Mouse (Mus musculus): Measurements from ENCODE around the gene Cd3e. TPM values are rescaled to one million over a fixed set of nuclear protein-coding genes. Genes with fewer than 3 reads are reported as not detected.

The Cd3e gene
- total RNA-seq, 1 experiment = 4.0 TPM

DNA sequence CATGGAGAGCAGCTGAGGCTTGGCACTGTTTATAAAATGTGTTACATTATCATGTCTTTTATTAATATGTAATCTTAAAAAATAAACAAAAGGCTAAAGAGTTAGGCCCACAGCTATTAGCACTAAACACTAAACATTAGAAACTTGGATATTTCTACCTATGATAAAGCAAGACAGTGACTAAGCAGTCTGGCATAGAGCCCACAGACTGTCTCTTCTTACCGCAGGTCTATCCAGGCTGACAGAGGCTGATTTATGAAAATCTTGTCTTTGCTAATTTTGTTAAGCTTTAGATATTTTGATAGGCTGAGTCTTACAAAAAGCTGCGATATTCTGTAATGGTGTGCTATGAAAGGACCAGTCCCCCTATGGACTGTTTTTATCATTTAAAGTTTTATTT lies 16.2 kb downstream of the Cd3e start:
- no peak for DNase-seq (ENCODE audit: low read depth, low spot score)
- in situ Hi-C loops (cut with MboI; ENCODE audit: low sequenced_read_pairs in 2 of 2, unreplicated experiment in 2 of 2) = no loop called here

DNA sequence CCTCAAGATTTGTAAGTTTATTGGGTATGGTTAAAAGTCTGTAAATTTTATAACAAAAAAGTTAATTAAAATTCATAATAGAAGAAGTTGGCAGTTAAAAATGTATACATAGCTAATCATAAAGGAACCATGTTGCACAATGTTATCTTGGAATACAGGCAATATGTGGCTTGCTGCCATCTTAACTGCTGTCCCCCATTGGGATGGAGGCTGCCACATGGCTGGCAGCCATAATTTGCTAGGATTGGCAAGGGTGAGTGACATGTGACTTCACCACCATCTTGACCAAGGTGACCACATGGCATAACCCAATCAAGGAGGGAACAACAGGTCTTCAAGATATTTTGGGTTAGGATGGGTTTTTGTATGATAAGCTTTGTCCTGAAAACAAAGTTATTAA lies 17.2 kb downstream of the Cd3e start:
- no peaks in the 10 kb centered on the region for H3K4me1 ChIP-seq (ENCODE audit: control insufficient read depth in 2 of 2, insufficient read depth in 2 of 2, low read length in 2 of 2, poor library complexity in 1 of 2)
- in situ Hi-C loops (cut with MboI; ENCODE audit: low sequenced_read_pairs in 2 of 2, unreplicated experiment in 2 of 2) = no loop called here
- H3K9me3 ChIP-seq (ENCODE audit: control insufficient read depth, insufficient read depth, low read depth, low read length) = no peaks in the 10 kb centered on the region
- H3K9ac ChIP-seq (ENCODE audit: insufficient read depth, low read depth, low read length, poor library complexity, severe bottlenecking) = no peak overlapping the region
- H3K4me3 ChIP-seq (ENCODE audit: insufficient read depth in 1 of 2, low read depth in 1 of 2, low read length in 2 of 2, poor library complexity in 1 of 2, severe bottlenecking in 1 of 2) = no peak overlapping the region
- TF ChIP-seq MAFK (IDR thresholded peaks at IDR 0.05; ENCODE audit: insufficient read depth, low read depth, low read length) = no peak
- H3K27ac ChIP-seq (ENCODE audit: insufficient read depth, low read depth, low read length, poor library complexity, severe bottlenecking) = no peak overlapping the region
- no peaks in the 10 kb centered on the region for H3K36me3 ChIP-seq (ENCODE audit: control insufficient read depth, insufficient read depth, low read length, poor library complexity, severe bottlenecking)
- DNase-seq (ENCODE audit: low read depth, low spot score) = no peak

More for the DNA sequence above, 16.2 kb downstream of the Cd3e start:
- TF ChIP-seq ZC3H11A (IDR thresholded peaks at IDR 0.05; ENCODE audit: borderline replicate concordance, low read depth, low read length) = no peak
- no peak for TF ChIP-seq HCFC1 (IDR thresholded peaks at IDR 0.05; ENCODE audit: borderline replicate concordance, insufficient read depth, low read length)
- H3K36me3 ChIP-seq (ENCODE audit: control insufficient read depth, insufficient read depth, low read length, poor library complexity, severe bottlenecking) = no peaks in the 10 kb centered on the region
- no peak overlapping the region for H3K9ac ChIP-seq (ENCODE audit: insufficient read depth, low read depth, low read length, poor library complexity, severe bottlenecking)
- H3K9me3 ChIP-seq (ENCODE audit: control insufficient read depth, insufficient read depth, low read depth, low read length) = no peaks in the 10 kb centered on the region
- no peaks in the 10 kb centered on the region for H3K4me1 ChIP-seq (ENCODE audit: control insufficient read depth in 2 of 2, insufficient read depth in 2 of 2, low read length in 2 of 2, poor library complexity in 1 of 2)
- no peak overlapping the region for H3K27ac ChIP-seq (ENCODE audit: insufficient read depth, low read depth, low read length, poor library complexity, severe bottlenecking)
- no peak overlapping the region for H3K4me3 ChIP-seq (ENCODE audit: insufficient read depth in 1 of 2, low read depth in 1 of 2, low read length in 2 of 2, poor library complexity in 1 of 2, severe bottlenecking in 1 of 2)

DNA sequence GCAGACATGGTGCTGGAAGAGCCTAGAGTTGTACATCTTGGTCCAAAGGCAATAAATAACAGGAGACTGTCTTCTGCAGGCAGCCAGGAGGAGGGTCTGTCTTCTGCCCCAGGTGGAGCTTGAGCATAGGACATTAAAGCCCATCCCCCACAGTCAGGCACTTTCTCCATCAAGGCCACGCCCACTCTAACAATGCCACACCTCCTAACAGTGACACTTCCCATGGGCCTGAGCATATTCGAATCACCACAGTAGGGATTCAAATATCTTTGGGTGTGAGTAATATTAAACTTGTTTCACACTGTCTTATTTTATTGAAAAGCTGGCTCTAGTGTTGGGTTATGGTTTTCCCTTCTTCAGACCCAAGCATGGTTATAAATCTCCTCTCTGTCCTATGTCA lies 17.6 kb downstream of the Cd3e start:
- no peak for DNase-seq (ENCODE audit: low read depth, low spot score)
- Histone ChIP-seq H3K36me3 (ENCODE audit: control insufficient read depth, insufficient read depth, low read length, poor library complexity, severe bottlenecking) (no peaks in the 10 kb centered on the region), H3K27ac (ENCODE audit: insufficient read depth, low read depth, low read length, poor library complexity, severe bottlenecking) (no peak overlapping the region), H3K9me3 (ENCODE audit: control insufficient read depth, insufficient read depth, low read depth, low read length) (no peaks in the 10 kb centered on the region), H3K9ac (ENCODE audit: insufficient read depth, low read depth, low read length, poor library complexity, severe bottlenecking) (no peak overlapping the region), H3K4me1 (ENCODE audit: control insufficient read depth in 2 of 2, insufficient read depth in 2 of 2, low read length in 2 of 2, poor library complexity in 1 of 2) (no peaks in the 10 kb centered on the region), H3K4me3 (ENCODE audit: insufficient read depth in 1 of 2, low read depth in 1 of 2, low read length in 2 of 2, poor library complexity in 1 of 2, severe bottlenecking in 1 of 2) (no peak overlapping the region)
- in situ Hi-C loops (cut with MboI; ENCODE audit: low sequenced_read_pairs in 2 of 2, unreplicated experiment in 2 of 2) = no loop called here
- TF ChIP-seq MAFK (IDR thresholded peaks at IDR 0.05; ENCODE audit: insufficient read depth, low read depth, low read length) (no peak), CHD2 (IDR thresholded peaks at IDR 0.05; ENCODE audit: low read depth, low read length) (no peak), HCFC1 (IDR thresholded peaks at IDR 0.05; ENCODE audit: borderline replicate concordance, insufficient read depth, low read length) (no peak)

DNA sequence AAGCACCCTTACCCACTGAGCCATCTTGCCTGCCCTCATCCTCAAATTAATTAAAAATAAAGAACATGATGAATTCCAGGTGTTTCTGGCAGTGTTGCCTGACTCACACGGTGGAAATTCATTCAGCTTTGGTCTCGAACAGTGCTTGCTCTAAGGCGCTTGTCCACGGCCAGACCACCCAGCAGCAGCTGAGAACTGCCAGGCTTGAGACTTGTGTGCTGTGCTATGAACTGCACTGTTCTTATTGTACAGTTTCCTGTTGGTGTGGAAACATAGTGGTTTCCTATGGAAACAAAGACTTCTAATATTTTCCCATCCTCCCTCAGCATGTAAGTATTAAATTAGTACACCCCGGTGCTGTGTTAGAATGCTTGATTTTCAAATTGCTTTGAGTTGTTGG lies 22.5 kb downstream of the Cd3e start:
- Histone ChIP-seq H3K9me3 (ENCODE audit: control insufficient read depth, insufficient read depth, low read depth, low read length) (no peaks in the 10 kb centered on the region), H3K27ac (ENCODE audit: insufficient read depth, low read depth, low read length, poor library complexity, severe bottlenecking) (no peak overlapping the region), H3K4me3 (ENCODE audit: insufficient read depth in 1 of 2, low read depth in 1 of 2, low read length in 2 of 2, poor library complexity in 1 of 2, severe bottlenecking in 1 of 2) (no peak overlapping the region), H3K36me3 (ENCODE audit: control insufficient read depth, insufficient read depth, low read length, poor library complexity, severe bottlenecking) (no peaks in the 10 kb centered on the region), H3K4me1 (ENCODE audit: control insufficient read depth in 2 of 2, insufficient read depth in 2 of 2, low read length in 2 of 2, poor library complexity in 1 of 2) (peaks cover 0 to 2% of the 10 kb centered on the region in 2 experiments; a peak in 1 of 4 replicates), H3K9ac (ENCODE audit: insufficient read depth, low read depth, low read length, poor library complexity, severe bottlenecking) (no peak overlapping the region)
- in situ Hi-C loops (cut with MboI; ENCODE audit: low sequenced_read_pairs in 2 of 2, unreplicated experiment in 2 of 2) = no loop called here
- no peak for DNase-seq (ENCODE audit: low read depth, low spot score)
- TF ChIP-seq HCFC1 (IDR thresholded peaks at IDR 0.05; ENCODE audit: borderline replicate concordance, insufficient read depth, low read length) (no peak), ZC3H11A (IDR thresholded peaks at IDR 0.05; ENCODE audit: borderline replicate concordance, low read depth, low read length) (no peak)

DNA sequence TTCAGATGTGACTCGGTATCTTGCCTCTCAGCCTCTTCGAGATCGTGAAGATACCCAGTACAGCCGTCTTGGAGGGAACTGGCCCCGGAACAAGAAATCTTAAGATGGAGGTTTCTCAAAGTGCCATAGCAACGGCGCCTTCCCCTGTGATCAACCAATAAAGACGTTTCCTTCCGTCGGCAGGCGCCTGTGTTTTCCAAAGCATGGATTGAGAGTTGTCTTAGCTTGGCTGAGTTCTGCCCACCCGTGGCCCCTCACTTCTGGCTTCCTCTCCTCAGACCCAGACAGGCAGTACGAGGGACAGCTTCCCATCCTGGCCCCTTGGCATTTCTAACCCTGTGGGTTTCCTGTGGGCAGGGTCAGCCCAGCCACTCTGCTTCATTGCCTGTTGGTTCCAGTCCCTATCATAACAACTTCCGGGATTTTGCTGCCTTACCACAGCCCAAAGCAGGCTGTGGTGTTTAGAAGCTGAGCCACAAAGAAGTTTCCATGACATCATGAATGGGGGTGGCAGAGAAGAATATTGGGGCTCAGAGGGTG lies 23.1 kb downstream of the Cd3e start:
- DNase-seq (ENCODE audit: low read depth, low spot score) = no peak
- no peak overlapping the region for H3K9ac ChIP-seq (ENCODE audit: insufficient read depth, low read depth, low read length, poor library complexity, severe bottlenecking)
- H3K4me1 ChIP-seq (ENCODE audit: control insufficient read depth in 2 of 2, insufficient read depth in 2 of 2, low read length in 2 of 2, poor library complexity in 1 of 2) = peaks cover 0 to 2% of the 10 kb centered on the region in 2 experiments; a peak in 1 of 4 replicates
- in situ Hi-C loops (cut with MboI; ENCODE audit: low sequenced_read_pairs in 2 of 2, unreplicated experiment in 2 of 2) = no loop called here
- no peak overlapping the region for H3K4me3 ChIP-seq (ENCODE audit: insufficient read depth in 1 of 2, low read depth in 1 of 2, low read length in 2 of 2, poor library complexity in 1 of 2, severe bottlenecking in 1 of 2)
- no peak overlapping the region for H3K27ac ChIP-seq (ENCODE audit: insufficient read depth, low read depth, low read length, poor library complexity, severe bottlenecking)
- no peak for TF ChIP-seq ZC3H11A (IDR thresholded peaks at IDR 0.05; ENCODE audit: borderline replicate concordance, low read depth, low read length)
- no peak for TF ChIP-seq CHD2 (IDR thresholded peaks at IDR 0.05; ENCODE audit: low read depth, low read length)
- no peak for TF ChIP-seq ZNF384 (IDR thresholded peaks at IDR 0.05; ENCODE audit: low read depth, low read length)
- TF ChIP-seq HCFC1 (IDR thresholded peaks at IDR 0.05; ENCODE audit: borderline replicate concordance, insufficient read depth, low read length) = no peak
- no peak for TF ChIP-seq MAFK (IDR thresholded peaks at IDR 0.05; ENCODE audit: insufficient read depth, low read depth, low read length)
- H3K36me3 ChIP-seq (ENCODE audit: control insufficient read depth, insufficient read depth, low read length, poor library complexity, severe bottlenecking) = no peaks in the 10 kb centered on the region
- no peaks in the 10 kb centered on the region for H3K9me3 ChIP-seq (ENCODE audit: control insufficient read depth, insufficient read depth, low read depth, low read length)
